Mouse (Mus musculus): ENCODE results near the gene Osbpl8. TPM values are rescaled to one million over a fixed set of nuclear protein-coding genes. Genes with fewer than 3 reads are reported as not detected.
"Not testable (repeated sequence)": the region's sequence is repeated elsewhere in the genome, so short reads cannot be mapped to it uniquely, and the experiment has no call there.

The Osbpl8 gene
- polyA plus RNA-seq, 1 experiment from 2014 or later = 9.4 TPM

DNA sequence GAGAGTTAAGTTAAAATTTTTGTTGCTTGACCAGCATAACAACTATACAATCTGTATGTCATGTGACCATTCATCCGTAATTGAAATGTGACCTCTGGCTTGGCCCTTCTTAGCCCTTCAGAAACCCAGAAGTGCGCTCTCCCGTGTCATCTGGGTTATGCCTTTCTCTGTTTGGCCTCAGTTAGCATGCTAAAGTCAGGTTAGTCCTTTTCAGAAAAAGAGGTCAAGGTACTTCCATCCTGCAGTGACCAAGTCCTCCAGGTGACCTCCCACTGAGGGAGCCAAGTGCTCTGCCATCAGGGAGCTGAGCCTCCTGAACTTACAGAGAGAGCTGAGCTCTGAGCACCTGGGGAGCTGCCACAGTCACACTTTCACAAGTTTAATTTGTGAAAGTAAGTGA is 33.7 kb upstream of the Osbpl8 start:
- Histone ChIP-seq H3K4me3 (no peak overlapping the region), H3K36me3 (replicated peaks) (no peaks in the 10 kb centered on the region), H3K27ac (replicated peaks) (no peak overlapping the region), H3K9me3 (no peaks in the 10 kb centered on the region), H3K27me3 (replicated peaks; ENCODE audit: low read depth, poor library complexity, severe bottlenecking) (no peaks in the 10 kb centered on the region), H3K4me1 (no peaks in the 10 kb centered on the region)
- DNase-seq (ENCODE audit: low spot score) = no peak
- WGBS = 54% methylated on average over 3 of the region's 3 CpGs

DNA sequence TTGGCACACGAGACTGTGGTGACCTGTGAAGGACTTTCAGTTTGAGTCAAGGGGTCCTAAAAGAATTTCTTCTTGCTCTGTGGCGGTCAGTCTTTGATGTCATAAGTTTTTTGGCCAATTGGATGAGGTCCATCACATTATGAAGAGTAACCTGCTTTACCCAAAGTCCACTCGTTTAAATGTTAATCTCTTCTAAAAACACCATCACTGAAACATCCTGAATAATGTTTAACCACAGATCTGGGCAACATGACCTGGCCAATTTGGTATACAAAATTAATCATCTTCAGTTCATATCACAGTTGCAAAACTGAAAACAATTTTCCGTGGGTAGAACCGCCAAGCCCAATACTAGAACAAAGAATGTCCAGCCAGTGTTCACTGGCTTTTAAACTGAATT is 31.3 kb upstream of the Osbpl8 start:
- H3K36me3 ChIP-seq (replicated peaks) = no peaks in the 10 kb centered on the region
- WGBS = 91% methylated on average over 5 of the region's 5 CpGs

DNA sequence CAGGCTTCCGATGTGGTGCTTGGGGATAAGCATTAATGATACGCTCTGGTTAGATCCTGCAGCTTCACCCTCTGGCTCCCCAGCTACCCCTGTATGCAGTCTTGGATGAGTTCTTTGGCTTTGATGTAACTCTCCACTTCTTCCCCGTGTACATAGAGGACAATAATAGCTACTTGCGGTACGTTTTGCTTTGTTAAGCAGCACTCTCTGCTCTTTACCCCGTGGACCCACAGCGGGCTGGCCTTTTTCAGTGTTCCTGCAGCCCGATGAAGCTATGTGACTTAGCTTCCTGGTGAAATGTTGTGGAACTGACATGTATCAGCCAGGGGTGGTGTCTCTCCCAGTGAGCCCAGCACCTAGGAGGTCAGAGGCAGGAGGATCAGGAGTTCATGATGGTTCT is 30.6 kb upstream of the Osbpl8 start:
- no peak for DNase-seq (ENCODE audit: low spot score)

More for the DNA sequence above, 31.3 kb upstream of the Osbpl8 start:
- DNase-seq (ENCODE audit: low spot score) = no peak
- no peaks in the 10 kb centered on the region for H3K9me3 ChIP-seq
- no peaks in the 10 kb centered on the region for H3K4me1 ChIP-seq
- no peak overlapping the region for H3K4me3 ChIP-seq
- H3K27me3 ChIP-seq (replicated peaks; ENCODE audit: low read depth, poor library complexity, severe bottlenecking) = no peaks in the 10 kb centered on the region
- H3K27ac ChIP-seq (replicated peaks) = no peak overlapping the region

DNA sequence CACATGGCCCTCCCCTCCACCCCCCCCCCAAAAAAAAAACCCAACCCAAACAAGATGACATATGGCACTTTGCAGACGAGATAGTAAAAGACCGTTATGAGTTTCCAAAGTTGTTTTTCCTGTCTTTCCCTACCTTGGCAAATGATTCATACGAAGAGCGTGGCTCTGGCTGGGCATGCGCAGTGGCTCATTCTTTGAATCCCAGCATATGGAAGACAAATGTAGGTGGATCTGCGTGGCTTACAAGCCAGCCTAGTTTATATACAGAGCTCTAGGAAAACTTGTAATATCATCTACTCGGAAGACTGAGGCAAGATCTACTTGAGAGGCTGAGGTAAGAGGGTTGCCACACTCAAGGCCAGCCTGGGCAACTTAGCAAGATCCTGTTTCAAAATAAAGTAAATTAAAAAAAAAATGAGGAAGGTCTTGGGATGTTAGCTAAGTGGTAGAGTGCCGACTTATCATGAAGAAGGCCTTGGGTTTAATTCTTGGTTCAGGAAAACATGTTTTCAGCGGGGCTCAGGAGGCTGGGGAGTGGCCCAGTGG is 30.1 kb upstream of the Osbpl8 start:
- Histone ChIP-seq H3K9me3 (no peaks in the 10 kb centered on the region), H3K4me1 (no peaks in the 10 kb centered on the region), H3K27me3 (replicated peaks; ENCODE audit: low read depth, poor library complexity, severe bottlenecking) (no peaks in the 10 kb centered on the region), H3K36me3 (replicated peaks) (no peaks in the 10 kb centered on the region), H3K27ac (replicated peaks) (no peak overlapping the region), H3K4me3 (no peak overlapping the region)
- 89% methylated on average over 9 of the region's 9 CpGs for WGBS
- no peak for DNase-seq (ENCODE audit: low spot score)

More for the DNA sequence above, 30.6 kb upstream of the Osbpl8 start:
- Histone ChIP-seq H3K36me3 (replicated peaks) (no peaks in the 10 kb centered on the region), H3K4me1 (no peaks in the 10 kb centered on the region), H3K9me3 (no peaks in the 10 kb centered on the region), H3K27me3 (replicated peaks; ENCODE audit: low read depth, poor library complexity, severe bottlenecking) (no peaks in the 10 kb centered on the region), H3K27ac (replicated peaks) (no peak overlapping the region), H3K4me3 (no peak overlapping the region)
- WGBS = 87% methylated on average over 8 of the region's 8 CpGs

DNA sequence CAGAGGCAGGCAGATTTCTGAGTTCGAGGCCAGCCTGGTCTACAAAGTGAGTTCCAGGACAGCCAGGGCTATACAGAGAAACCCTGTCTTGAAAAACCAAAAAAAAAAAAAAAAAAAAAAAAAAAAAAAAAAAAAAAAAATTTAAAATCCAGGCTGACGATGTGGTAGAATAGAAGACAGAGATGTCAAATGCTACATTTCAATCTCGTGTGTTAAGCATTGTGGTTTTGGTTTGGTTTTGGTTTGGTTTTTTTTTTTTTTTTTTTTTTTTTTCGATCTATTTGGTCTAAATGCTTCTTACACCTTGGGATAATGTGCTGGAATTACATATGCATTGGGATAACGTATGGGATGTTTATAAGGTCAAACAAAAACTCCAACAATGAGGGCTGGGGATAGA is 28.2 kb upstream of the Osbpl8 start:
- not testable (repeated sequence) for H3K9me3 ChIP-seq; H3K27ac ChIP-seq (replicated peaks); H3K36me3 ChIP-seq (replicated peaks); H3K4me3 ChIP-seq; DNase-seq (ENCODE audit: low spot score); H3K4me1 ChIP-seq; H3K27me3 ChIP-seq (replicated peaks; ENCODE audit: low read depth, poor library complexity, severe bottlenecking)
- 80% methylated on average over 5 of the region's 5 CpGs for WGBS

DNA sequence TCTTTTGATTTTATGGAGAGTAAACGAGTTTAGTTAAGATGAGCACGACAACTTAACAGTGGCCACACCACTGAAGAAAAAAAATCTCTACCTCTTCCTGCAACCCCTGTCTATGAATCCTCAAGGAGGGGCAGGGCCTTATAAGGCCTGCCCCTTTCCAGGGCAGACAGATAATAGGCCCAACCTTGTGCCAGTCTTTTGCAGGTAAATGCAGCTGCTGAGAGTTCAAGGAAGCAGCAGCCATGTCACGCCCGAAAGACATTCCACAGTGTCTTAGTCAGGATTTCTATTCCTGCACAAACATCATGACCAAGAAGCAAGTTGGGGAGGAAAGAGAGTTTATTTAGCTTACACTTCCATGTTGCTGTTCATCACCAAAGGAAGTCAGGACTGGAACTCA is 26.6 kb upstream of the Osbpl8 start:
- WGBS = 82% methylated on average over 4 of the region's 4 CpGs
- DNase-seq (ENCODE audit: low spot score) = no peak
- no peaks in the 10 kb centered on the region for H3K9me3 ChIP-seq
- H3K27me3 ChIP-seq (replicated peaks; ENCODE audit: low read depth, poor library complexity, severe bottlenecking) = no peaks in the 10 kb centered on the region
- peaks cover 3% of the 10 kb centered on the region for H3K4me1 ChIP-seq
- H3K4me3 ChIP-seq = no peak overlapping the region
- H3K36me3 ChIP-seq (replicated peaks) = no peaks in the 10 kb centered on the region
- H3K27ac ChIP-seq (replicated peaks) = no peak overlapping the region

DNA sequence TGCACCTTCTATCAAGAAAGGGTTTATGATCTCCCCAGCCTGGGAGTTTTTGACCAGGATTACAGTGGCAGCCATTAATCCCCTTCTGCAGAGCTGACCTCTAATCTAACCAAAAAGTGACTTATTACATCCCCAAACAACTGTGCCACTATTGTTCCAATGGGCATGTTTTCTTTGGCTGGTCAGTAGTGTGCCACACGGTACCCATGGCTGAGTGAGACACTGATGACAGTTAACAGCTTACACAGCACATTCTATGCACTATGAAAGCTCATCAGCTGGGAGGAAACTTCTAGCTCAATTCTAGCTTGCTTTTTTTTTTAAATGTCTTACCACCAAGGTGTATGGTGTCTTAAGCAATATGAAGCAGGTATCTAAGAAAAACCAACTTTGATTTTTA is 25.4 kb upstream of the Osbpl8 start:
- DNase-seq (ENCODE audit: low spot score) = no peak
- 76% methylated on average over 1 of the region's 1 CpGs for WGBS

DNA sequence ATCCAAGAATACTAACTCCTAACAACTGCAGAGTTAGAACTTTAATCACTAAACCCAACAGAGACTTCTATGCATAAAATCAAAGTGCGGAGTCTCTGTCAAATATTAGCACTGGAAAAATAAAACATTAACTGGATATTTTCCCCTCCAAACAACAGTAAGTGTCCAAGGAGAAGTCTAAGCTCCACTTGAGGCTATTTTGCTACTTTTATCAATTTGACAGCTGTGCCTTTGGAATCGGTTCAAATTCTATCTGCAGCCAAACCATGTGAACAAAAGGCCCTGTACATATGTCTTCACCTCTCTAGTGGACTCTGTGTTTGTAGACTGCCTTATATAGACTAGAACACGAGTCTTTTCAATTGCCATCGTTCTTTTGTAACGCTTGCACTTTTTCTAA is 24.7 kb upstream of the Osbpl8 start:
- H3K9me3 ChIP-seq = no peaks in the 10 kb centered on the region
- H3K36me3 ChIP-seq (replicated peaks) = no peaks in the 10 kb centered on the region
- WGBS = 87% methylated on average over 5 of the region's 5 CpGs
- no peaks in the 10 kb centered on the region for H3K27me3 ChIP-seq (replicated peaks; ENCODE audit: low read depth, poor library complexity, severe bottlenecking)
- no peak overlapping the region for H3K27ac ChIP-seq (replicated peaks)
- H3K4me3 ChIP-seq = no peak overlapping the region
- DNase-seq (ENCODE audit: low spot score) = no peak
- H3K4me1 ChIP-seq = peaks cover 4% of the 10 kb centered on the region

More for the DNA sequence above, 25.4 kb upstream of the Osbpl8 start:
- H3K36me3 ChIP-seq (replicated peaks) = no peaks in the 10 kb centered on the region
- no peaks in the 10 kb centered on the region for H3K27me3 ChIP-seq (replicated peaks; ENCODE audit: low read depth, poor library complexity, severe bottlenecking)
- peaks cover 4% of the 10 kb centered on the region for H3K4me1 ChIP-seq
- no peak overlapping the region for H3K27ac ChIP-seq (replicated peaks)
- H3K4me3 ChIP-seq = no peak overlapping the region
- H3K9me3 ChIP-seq = no peaks in the 10 kb centered on the region

DNA sequence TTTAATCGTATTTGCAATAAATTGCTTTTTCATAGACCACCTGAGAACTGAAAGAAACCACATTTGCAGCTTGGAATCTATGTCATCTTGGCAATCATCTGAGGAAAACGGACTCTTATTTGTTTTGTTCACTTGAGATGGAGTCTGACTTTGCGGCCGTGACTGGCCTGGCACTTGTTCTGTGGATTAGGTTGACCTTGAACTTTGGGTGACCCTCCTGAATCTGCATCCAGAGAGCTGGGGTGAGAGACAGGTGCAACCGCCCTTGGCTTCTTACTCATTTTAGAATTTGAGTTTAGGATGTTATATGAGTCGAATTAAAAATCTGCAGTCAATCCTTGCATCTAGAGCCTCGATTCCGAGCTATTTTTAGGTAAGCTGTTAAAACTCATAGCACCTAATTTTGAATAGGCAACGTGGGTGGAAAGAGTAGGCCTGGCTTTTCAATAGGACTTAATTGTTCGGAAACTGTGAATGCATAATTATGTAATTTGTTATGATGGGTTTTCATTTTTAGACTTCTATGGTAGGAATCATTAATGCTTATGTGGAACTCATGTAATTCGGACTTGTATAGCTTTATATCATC is 20.1 kb upstream of the Osbpl8 start:
- WGBS = 85% methylated on average over 11 of the region's 11 CpGs
- H3K27me3 ChIP-seq (replicated peaks; ENCODE audit: low read depth, poor library complexity, severe bottlenecking) = no peaks in the 10 kb centered on the region
- H3K9me3 ChIP-seq = no peaks in the 10 kb centered on the region
- DNase-seq (ENCODE audit: low spot score) = no peak
- no peak overlapping the region for H3K4me3 ChIP-seq
- H3K4me1 ChIP-seq = peaks cover 4% of the 10 kb centered on the region
- no peak overlapping the region for H3K27ac ChIP-seq (replicated peaks)
- H3K36me3 ChIP-seq (replicated peaks) = no peaks in the 10 kb centered on the region

DNA sequence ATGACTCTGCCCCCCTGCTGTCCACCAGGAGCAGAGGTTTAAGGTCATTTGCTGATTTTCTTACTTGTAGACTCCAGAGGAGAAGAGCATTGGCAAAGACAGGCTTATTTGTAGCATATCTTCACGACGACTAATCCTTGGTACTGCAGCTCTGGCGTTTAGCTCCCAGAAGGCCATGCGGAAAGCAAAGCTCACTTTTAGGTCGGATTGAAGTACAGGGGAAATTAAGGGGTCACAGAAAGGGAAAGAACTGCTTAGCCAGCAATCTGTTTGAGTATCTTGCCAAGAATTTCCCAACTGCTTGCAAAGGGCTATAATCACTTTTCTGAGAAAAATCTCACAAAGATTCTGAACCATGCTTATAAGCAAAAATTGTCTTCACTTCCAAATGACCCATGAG is 14.8 kb upstream of the Osbpl8 start:
- Histone ChIP-seq H3K27ac (replicated peaks) (no peak overlapping the region), H3K4me1 (0 out of 2 replicates have a peak, but pooled peaks cover 2% of the 10 kb centered on the region), H3K9me3 (no peaks in the 10 kb centered on the region), H3K27me3 (replicated peaks; ENCODE audit: low read depth, poor library complexity, severe bottlenecking) (no peaks in the 10 kb centered on the region), H3K4me3 (no peak overlapping the region), H3K36me3 (replicated peaks) (no peaks in the 10 kb centered on the region)
- DNase-seq (ENCODE audit: low spot score) = no peak
- WGBS = 54% methylated on average over 5 of the region's 5 CpGs

DNA sequence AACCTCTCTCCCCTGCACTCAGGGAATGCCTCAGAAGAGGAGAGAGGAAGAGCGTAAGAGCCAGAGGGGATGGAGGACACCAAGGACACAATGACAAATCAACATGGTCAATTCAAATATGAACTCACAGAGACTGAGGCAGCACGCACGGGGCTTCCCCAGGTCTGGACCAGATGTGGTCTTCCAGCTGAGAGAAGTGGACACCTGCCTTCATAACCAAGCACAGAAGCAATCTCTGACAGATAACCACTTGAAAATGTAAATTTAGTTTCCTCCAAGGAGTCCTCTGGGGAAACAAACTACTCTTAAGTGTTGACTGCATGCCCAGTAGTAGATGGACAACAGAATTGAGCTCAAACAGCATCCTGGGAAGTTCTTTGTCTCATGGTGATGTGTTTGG is 9.5 kb upstream of the Osbpl8 start:
- H3K27me3 ChIP-seq (replicated peaks; ENCODE audit: low read depth, poor library complexity, severe bottlenecking) = no peaks in the 10 kb centered on the region
- DNase-seq (ENCODE audit: low spot score) = no peak
- no peak overlapping the region for H3K27ac ChIP-seq (replicated peaks)
- no peaks in the 10 kb centered on the region for H3K4me1 ChIP-seq
- no peaks in the 10 kb centered on the region for H3K9me3 ChIP-seq
- 92% methylated on average over 3 of the region's 3 CpGs for WGBS
- no peak overlapping the region for H3K4me3 ChIP-seq
- H3K36me3 ChIP-seq (replicated peaks) = no peaks in the 10 kb centered on the region

DNA sequence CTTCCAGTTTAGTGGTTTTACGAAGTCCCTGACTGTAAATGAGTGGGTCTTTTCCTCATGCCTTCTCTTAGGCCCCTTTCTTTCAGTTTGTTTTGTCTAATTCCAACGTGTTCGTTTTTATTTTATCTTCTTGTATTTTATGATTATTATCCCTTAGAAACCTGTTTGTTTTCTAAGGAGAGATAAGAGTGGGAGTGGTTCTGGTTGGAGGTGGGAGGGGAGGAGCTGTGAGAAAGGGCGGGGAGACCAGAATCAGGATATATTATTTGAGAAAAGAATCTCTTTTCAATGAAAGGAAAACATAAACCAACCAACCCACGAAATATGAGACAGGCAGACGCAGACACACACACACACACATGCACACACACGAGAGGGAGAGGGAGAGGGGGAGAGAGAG is 9.0 kb upstream of the Osbpl8 start:
- H3K9me3 ChIP-seq = no peaks in the 10 kb centered on the region
- H3K27me3 ChIP-seq (replicated peaks; ENCODE audit: low read depth, poor library complexity, severe bottlenecking) = no peaks in the 10 kb centered on the region
- no peaks in the 10 kb centered on the region for H3K36me3 ChIP-seq (replicated peaks)
- no peaks in the 10 kb centered on the region for H3K4me1 ChIP-seq
- WGBS = 74% methylated on average over 7 of the region's 7 CpGs
- DNase-seq (ENCODE audit: low spot score) = no peak
- H3K4me3 ChIP-seq = no peak overlapping the region
- H3K27ac ChIP-seq (replicated peaks) = no peak overlapping the region

DNA sequence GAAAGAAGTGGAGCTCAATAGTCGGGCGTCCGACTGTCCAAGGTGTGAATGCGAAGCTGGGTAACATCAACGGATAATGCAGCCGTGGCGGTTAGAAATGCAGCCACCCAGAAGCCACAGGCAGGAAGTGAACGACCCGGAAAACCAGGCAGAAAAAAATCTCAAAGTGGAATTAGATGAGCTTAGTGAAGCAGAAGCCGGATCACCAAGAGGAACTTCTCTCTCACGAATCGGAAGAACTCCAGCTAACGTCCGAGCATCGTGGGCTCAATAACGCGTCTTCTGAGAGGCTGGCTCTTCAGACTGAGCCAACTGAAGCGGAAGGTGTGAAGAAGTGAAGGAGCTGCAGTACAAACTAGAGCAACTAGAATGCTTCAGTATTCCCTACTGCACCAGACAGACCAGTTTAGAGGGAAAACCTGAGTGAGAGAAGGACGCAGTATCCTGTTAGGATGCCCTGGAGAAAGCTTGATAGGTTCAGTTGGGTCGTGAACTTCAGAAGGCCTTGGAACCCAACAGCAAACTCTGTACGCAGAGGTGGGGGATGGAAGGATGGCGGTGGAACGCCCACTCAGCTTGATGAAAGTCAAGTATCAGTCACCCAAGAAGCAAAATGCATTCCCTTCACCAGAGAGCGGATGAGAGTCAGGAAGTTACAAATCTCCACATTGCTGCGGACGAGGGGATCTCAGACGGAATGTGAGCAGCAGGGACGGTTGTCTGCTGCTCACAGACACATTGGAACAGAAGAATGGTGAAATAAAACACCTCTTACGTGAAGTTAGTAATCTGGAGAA is 8.0 kb upstream of the Osbpl8 start:
- DNase-seq (ENCODE audit: low spot score) = no peak
- Histone ChIP-seq H3K4me3 (no peak overlapping the region), H3K4me1 (no peaks in the 10 kb centered on the region), H3K9me3 (no peaks in the 10 kb centered on the region), H3K27me3 (replicated peaks; ENCODE audit: low read depth, poor library complexity, severe bottlenecking) (no peaks in the 10 kb centered on the region), H3K36me3 (replicated peaks) (no peaks in the 10 kb centered on the region), H3K27ac (replicated peaks) (no peak overlapping the region)
- 87% methylated on average over 29 of the region's 29 CpGs for WGBS
